Mouse (Mus musculus): ENCODE measurements at regions not wholly inside any gene's neighbourhood (a gene's known extent, or its start where the extent isn't known, plus 50 kb on each side); places are given as distances from the start of the nearest gene placed in this dataset.

DNA sequence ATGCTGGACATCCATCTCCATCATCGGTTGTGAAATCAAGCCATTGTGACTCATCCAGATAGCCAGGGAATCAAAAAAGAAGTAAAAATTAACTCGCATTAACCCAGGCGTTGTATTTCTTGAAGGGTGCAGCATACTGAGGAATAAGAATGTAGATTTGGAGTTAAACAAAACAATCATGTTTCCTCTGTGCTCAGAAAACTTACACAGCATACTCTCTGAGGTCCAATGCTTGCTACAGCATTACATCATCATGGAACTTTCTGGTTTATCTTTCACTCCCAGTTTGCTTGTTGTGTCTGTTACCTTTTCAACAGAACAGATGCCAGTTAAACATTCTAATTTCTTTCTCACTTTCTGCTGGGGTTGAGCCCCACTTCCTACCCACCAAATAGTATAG is 173.1 kb upstream of the Pkn2 start:
- no peak for DNase-seq (ENCODE audit: low read depth, low spot score)

DNA sequence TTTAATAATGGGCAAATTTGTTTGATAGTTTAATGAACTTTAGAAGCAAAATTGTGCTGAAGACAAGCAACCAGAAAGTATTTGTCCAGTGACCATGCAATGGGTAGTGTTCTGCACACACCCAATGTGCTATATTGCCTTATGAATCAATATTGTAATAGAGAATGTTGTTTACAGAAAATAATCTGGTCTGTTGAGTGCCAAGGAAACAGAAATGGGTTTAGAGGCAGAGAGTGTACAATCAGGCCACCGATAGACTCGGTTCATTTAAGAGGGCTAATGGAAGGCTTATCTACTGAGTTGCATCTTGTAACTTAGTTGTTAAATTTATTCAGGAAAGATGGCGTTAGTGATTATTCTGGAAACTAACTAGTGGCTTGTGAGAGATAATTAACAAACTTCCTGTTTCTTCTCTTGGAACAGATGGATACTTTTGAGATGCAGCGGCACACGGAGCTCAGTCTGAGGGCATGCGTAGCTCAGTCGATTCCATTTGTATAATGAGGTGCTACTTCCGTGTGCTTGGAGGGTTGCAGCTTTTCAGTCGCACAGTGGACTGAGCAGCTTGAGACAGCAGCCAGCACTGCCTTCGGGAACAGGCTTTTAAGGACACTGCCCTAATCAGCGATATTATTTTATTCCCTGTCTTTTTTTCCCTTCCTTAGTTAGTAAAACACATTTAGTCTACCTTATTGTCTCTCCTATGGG is 171.6 kb upstream of the Pkn2 start:
- no peak for DNase-seq (ENCODE audit: low read depth, low spot score)

- DNase-seq (ENCODE audit: low read depth, low spot score) = no peak
Measured at GRCm38 (mm10) chr3:143040666-143041065, 158.9 kb upstream of the Pkn2 start.

DNA sequence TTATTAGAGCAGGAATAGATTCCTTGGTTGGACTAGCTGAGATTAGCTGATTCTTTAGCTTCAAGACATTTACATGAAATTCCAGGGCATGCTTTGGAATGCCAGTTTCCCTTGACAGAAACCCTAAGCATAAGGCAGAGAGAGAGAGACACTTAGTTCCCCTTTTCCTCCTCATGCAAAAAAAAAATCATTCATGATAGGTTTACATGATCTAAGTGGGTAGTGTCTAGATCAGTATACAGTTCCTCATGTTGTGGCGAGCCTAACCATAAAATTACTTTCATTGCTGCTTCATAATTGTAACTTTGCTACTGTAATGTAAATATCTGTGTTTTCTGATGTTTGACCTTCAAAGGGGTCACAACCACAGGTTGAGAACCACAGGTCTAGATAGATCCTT is 154.3 kb upstream of the Pkn2 start:
- no peak for DNase-seq (ENCODE audit: low read depth, low spot score)

- no peak for DNase-seq (ENCODE audit: low read depth, low spot score)
Measured at GRCm38 (mm10) chr3:143034588-143034987, 152.8 kb upstream of the Pkn2 start.

DNA sequence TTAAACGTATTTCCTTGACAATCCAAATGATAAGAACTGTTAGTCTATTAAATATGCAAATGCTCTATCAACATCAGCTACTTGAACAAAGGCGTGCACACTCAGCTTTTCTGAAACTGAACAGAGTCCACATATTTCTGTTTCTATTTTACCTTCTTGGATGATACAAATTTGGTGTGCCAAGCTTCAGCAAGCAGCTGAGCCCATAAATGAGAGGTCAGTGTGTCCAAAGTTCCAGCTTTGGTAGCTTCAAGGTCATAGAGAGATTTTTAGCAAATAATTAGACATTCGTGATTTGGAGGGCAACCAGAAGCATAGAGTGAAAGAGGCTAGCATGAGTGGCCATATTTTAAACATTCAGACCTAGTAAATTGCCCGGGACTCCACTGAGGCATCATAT is 140.7 kb upstream of the Pkn2 start:
- DNase-seq (ENCODE audit: low read depth, low spot score) = no peak

GRCm38 (mm10) chr3:143021159-143021871 is 139.5 kb upstream of the Pkn2 start:
- DNase-seq (ENCODE audit: low read depth, low spot score) = no peak

- DNase-seq (ENCODE audit: low read depth, low spot score) = no peak
Measured at GRCm38 (mm10) chr3:143017480-143017879, 135.7 kb upstream of the Pkn2 start.

GRCm38 (mm10) chr3:143016758-143017157 is 135.0 kb upstream of the Pkn2 start:
- no peak for DNase-seq (ENCODE audit: low read depth, low spot score)

DNA sequence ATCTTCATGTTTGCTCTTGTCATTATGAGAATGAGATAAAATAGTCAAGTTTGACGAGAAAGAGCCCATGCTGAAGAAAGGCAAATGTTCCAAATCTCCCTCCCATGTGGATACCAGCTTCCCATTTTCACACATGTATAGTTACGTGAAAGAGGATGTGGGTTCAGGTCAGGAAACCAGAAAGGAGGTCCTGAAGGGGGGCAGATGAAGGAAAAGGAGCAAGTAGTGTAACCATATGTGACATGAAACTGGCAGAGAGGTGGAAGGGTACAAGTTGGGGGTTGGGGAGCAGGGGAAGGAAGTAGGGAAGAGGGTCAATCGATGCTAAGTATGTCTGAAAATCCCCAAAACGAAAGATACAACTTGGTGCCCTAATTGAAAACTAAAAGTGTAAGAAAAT is 132.6 kb upstream of the Pkn2 start:
- no peak for DNase-seq (ENCODE audit: low read depth, low spot score)

DNA sequence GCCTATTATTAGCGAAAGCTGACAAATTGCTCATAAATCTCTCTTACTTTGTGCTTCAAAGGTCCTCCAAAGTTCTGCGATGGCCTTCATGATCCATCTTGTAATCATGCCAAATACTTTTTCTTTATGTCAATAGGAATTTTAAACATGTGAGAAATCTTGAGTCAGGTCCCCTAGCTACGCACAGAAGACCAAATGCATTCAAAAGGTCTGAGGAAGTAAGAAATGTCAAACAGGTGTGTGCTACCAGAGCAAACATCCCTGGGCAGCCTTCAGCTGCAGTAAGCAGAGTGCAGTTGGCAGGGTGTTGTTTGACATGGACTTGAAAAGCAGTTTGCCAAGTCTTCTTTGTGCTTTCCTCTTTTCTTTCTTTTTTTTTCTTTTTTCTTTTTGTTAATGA is 125.2 kb upstream of the Pkn2 start:
- DNase-seq (ENCODE audit: low read depth, low spot score) = no peak

GRCm38 (mm10) chr3:143001952-143002351 is 120.1 kb upstream of the Pkn2 start:
- no peak for DNase-seq (ENCODE audit: low read depth, low spot score)

DNA sequence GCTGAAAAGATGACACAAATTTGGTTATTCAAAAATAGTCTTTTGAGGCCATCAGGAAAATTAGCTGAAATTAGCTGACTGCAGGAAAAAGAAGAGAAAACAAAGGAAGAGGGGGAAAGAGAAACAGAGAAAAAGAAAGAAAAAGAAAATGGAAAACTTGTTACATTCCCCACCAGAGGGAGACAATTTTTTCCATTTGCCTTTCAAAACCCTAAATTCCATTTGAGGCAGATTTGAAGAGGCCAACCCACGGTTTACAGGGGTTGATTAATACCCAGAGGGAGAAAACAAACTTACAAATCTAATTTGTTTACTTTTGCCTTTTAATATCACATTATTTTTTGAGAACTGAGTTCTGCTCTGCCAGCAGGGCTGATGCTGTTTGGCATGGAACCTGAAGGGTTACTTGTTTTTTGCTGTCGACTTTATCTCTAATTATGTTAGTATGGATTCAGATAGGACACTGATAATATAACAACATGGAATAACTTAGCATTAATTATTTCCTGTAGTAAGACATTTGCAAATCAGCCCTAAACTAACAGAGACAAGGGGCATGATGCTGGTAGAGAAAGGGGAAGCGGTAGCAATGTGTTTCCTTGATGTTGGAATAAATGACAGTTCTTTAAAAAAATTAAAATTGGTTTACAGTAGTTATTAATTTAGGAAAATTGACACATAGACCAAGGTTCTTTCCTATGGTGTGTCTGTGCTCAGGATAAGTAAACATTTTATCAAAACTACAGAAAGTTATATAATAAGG is 114.4 kb upstream of the Pkn2 start:
- DNase-seq (ENCODE audit: low read depth, low spot score) = no peak

GRCm38 (mm10) chr3:142984547-142984946 is 102.7 kb upstream of the Pkn2 start:
- DNase-seq (ENCODE audit: low read depth, low spot score) = no peak

GRCm38 (mm10) chr3:142981221-142981620 is 99.4 kb upstream of the Pkn2 start:
- DNase-seq (ENCODE audit: low read depth, low spot score) = no peak

DNA sequence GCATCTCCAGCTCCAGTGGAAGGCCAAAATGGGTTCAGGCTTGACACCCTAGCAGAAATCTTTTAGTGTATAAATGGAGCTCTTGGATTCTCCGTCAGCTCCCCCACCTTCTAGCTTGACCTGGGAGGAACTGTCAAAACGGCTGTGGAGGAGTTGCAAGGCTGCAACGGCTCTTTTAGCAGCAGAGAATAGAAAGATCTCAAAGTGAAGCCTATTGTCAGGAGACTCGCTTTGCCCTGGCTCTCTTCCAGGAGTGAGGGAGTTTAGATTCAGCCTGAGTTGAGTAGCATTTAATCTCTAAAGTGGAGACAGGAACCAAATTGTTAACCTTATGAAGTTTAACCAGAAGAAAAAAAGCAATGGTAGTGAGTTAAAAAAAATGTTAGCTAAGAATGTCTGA is 97.4 kb upstream of the Pkn2 start:
- no peak for DNase-seq (ENCODE audit: low read depth, low spot score)

- no peak for DNase-seq (ENCODE audit: low read depth, low spot score)
Measured at GRCm38 (mm10) chr3:142976519-142977394, 95.0 kb upstream of the Pkn2 start.

DNA sequence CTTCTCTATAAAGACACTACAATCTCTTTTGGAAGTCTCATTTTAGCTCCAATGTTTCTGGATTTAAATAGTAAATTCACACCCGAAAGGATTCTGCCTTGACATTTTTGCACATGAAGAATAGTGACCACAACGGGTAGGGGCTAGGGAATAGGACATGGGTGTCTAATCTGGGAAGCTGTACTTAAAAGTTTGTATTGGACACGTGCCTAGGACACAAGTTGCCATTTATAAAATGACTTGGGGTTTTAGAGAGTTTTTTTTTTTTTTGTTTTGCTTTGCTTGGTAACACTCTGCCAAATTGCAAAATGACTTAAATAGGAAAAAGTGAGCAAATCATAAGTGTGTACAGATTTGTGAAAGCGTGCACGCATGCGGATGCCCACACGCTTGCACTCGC is 93.8 kb upstream of the Pkn2 start:
- DNase-seq (ENCODE audit: low read depth, low spot score) = no peak

GRCm38 (mm10) chr3:142969501-142969900 is 87.7 kb upstream of the Pkn2 start:
- no peak for DNase-seq (ENCODE audit: low read depth, low spot score)

- no peak for DNase-seq (ENCODE audit: low read depth, low spot score)
Measured at GRCm38 (mm10) chr3:142965604-142966003, 83.8 kb upstream of the Pkn2 start.

DNA sequence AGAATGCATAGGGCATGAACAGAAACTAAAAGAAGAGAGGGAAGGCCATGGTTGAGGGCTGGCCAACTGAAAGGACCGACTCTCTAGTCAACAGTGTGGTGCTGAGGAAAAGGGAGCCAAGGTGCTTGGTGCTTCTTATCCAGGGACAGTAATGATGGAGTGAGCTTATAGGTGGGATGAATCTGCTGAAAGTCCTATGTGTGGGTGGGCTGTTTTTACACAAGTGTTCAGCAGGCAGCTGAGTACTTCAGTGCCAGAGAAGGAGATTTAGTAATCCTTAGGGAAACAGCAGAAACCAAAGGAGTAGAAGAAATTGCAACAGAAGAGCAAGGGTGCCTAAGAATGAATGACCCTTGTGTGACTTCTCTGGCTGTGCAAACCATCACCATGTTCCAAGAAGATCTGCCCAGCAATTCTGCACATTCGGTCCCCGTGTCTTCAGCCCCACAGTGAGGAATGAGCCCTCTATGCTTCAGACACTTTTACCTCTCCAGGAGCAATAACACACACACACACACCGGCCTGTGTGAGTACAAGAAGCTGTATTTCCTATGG is 82.1 kb upstream of the Pkn2 start:
- DNase-seq (ENCODE audit: low read depth, low spot score) = no peak

All from brain, embryonic 18.5 days (tissue).